Mouse (Mus musculus) hindbrain, embryonic 14.5 days (tissue): ENCODE measurements around the gene Cdk1. TPM values are rescaled to one million over a fixed set of nuclear protein-coding genes. Genes with fewer than 3 reads are reported as not detected.

ENCODE experiments used
- ATAC-seq: fragments of 200-750 bp; cut with Nextera tagmentation; 2 replicates; pipeline ENCODE4 v1.8.0; 2017; ENCODE audit warnings: moderate number of reproducible peaks, mild to moderate bottlenecking, moderate TSS enrichment, moderate library complexity; ENCODE audit not compliant: low FRiP score
- DNase-seq: peaks from one replicate; pipeline ENCODE4 v3.0.0-alpha.2; 2015; ENCODE audit warnings: low spot score
- H3K27ac ChIP-seq: fragments of 300-500 bp; sonication (generic); 2 replicates; pipeline ENCODE4 v1.5.1; 2014; ENCODE audit warnings: mild to moderate bottlenecking, moderate library complexity
- H3K27me3 ChIP-seq: fragments of 300-500 bp; sonication (generic); 2 replicates; pipeline ENCODE4 v1.6.1; 2014; ENCODE audit warnings: mild to moderate bottlenecking, low read length, mixed read lengths; ENCODE audit not compliant: control insufficient read depth, insufficient read depth
- H3K36me3 ChIP-seq: fragments of 300-500 bp; sonication (generic); replicated peaks from 2 replicates; pipeline ENCODE4 v1.6.1; 2014; ENCODE audit not compliant: control insufficient read depth, insufficient read depth
- H3K4me1 ChIP-seq: fragments of 300-500 bp; sonication (generic); replicated peaks from 2 replicates; pipeline ENCODE4 v1.6.1; 2014; ENCODE audit warnings: antibody characterized with exemption, low read length, mixed read lengths; ENCODE audit not compliant: control insufficient read depth, insufficient read depth
- H3K4me2 ChIP-seq: fragments of 300-500 bp; sonication (generic); replicated peaks from 2 replicates; pipeline ENCODE4 v1.6.1; 2014; ENCODE audit warnings: mild to moderate bottlenecking, moderate library complexity
- H3K4me3 ChIP-seq: fragments of 300-500 bp; sonication (generic); replicated peaks from 2 replicates; pipeline ENCODE4 v1.5.1; 2014; ENCODE audit warnings: mild to moderate bottlenecking, low read length
- H3K9ac ChIP-seq: fragments of 300-500 bp; sonication (generic); 2 replicates; pipeline ENCODE4 v1.6.1; 2014
- H3K9me3 ChIP-seq: fragments of 300-500 bp; sonication (generic); 2 replicates; pipeline ENCODE4 v1.6.1; 2016; ENCODE audit warnings: low read length; ENCODE audit not compliant: control insufficient read depth
- WGBS: fragments of 180-500 bp; shearing (Covaris S2); extraction: QIAGEN DNeasy Blood & Tissue Kit; methylation state at CpG from one replicate; pipeline ENCODE4 v1.1.7; 2014; 5-methylcytosine and 5-hydroxymethylcytosine counted together
- polyA plus RNA-seq: library from polyadenylated mRNA; unstranded; fragments of >200 nt; fragmentation: Nextera tagmentation; extraction: Ambion mirVana; gene quantifications from 2 replicates; pipeline ENCODE4 v1.2.1, GENCODE M21; 2014

The Cdk1 gene
- polyA plus RNA-seq, 1 experiment from 2014 or later: 83.3 TPM

- 58% methylated on average over 16 of the region's 16 CpGs for WGBS
- no peaks in the 10 kb centered on the region for H3K27me3 ChIP-seq
- peak overlapping the region; percentile 51; the same call in 1 of the 2 replicates for H3K27ac ChIP-seq
- no peak overlapping the region for H3K9ac ChIP-seq
- H3K4me2 ChIP-seq: 0 out of 2 replicates have a peak overlapping the region, but pooled peaks have one; percentile 3
- ATAC-seq (no peak), DNase-seq (no peak)
- H3K9me3 ChIP-seq: no peaks in the 10 kb centered on the region
- H3K4me1 ChIP-seq: no peaks in the 10 kb centered on the region
- H3K4me3 ChIP-seq: no peak overlapping the region
- no peaks in the 10 kb centered on the region for H3K36me3 ChIP-seq
Measured at GRCm38 (mm10) chr10:69334271-69335194, 18.2 kb downstream of the Cdk1 start.

GRCm38 (mm10) chr10:69333212-69333611 is 19.5 kb downstream of the Cdk1 start:
- Histone ChIP-seq H3K4me1 (no peaks in the 10 kb centered on the region), H3K4me3 (no peak overlapping the region), H3K9ac (no peak overlapping the region), H3K27ac (no peak overlapping the region), H3K27me3 (no peaks in the 10 kb centered on the region), H3K36me3 (no peaks in the 10 kb centered on the region), H3K4me2 (no peak overlapping the region), H3K9me3 (no peaks in the 10 kb centered on the region)
- ATAC-seq: no peak
- 94% methylated on average over 11 of the region's 11 CpGs for whole genome bisulfite sequencing
- DNase-seq: no peak

GRCm38 (mm10) chr10:69331231-69331630 is 21.5 kb downstream of the Cdk1 start:
- no peaks in the 10 kb centered on the region for H3K27me3 ChIP-seq
- H3K4me2 ChIP-seq: no peak overlapping the region
- DNase-seq (no peak), ATAC-seq (no peak)
- H3K4me3 ChIP-seq: no peak overlapping the region
- H3K36me3 ChIP-seq: no peaks in the 10 kb centered on the region
- H3K4me1 ChIP-seq: no peaks in the 10 kb centered on the region
- 85% methylated on average over 6 of the region's 6 CpGs for WGBS
- no peak overlapping the region for H3K9ac ChIP-seq
- H3K9me3 ChIP-seq: no peaks in the 10 kb centered on the region
- no peak overlapping the region for H3K27ac ChIP-seq

GRCm38 (mm10) chr10:69328656-69329046 is 24.1 kb downstream of the Cdk1 start:
- Histone ChIP-seq H3K27me3 (no peaks in the 10 kb centered on the region), H3K4me3 (no peak overlapping the region), H3K4me2 (no peak overlapping the region), H3K4me1 (no peaks in the 10 kb centered on the region), H3K27ac (no peak overlapping the region), H3K9me3 (no peaks in the 10 kb centered on the region), H3K9ac (no peak overlapping the region), H3K36me3 (no peaks in the 10 kb centered on the region)
- no peak for DNase-seq
- WGBS: 57% methylated on average over 4 of the region's 4 CpGs
- ATAC-seq: peak; percentile 58; the same call in 1 of the 2 replicates

- Histone ChIP-seq H3K4me1 (no peaks in the 10 kb centered on the region), H3K36me3 (no peaks in the 10 kb centered on the region), H3K9ac (no peak overlapping the region), H3K27me3 (no peaks in the 10 kb centered on the region), H3K4me2 (no peak overlapping the region), H3K27ac (no peak overlapping the region), H3K4me3 (no peak overlapping the region), H3K9me3 (no peaks in the 10 kb centered on the region)
- no peak for DNase-seq
- WGBS: 91% methylated on average over 12 of the region's 12 CpGs
- ATAC-seq: no peak
Measured at GRCm38 (mm10) chr10:69328029-69328655, 24.6 kb downstream of the Cdk1 start.

GRCm38 (mm10) chr10:69327362-69327761 is 25.4 kb downstream of the Cdk1 start:
- Histone ChIP-seq H3K4me1 (no peaks in the 10 kb centered on the region), H3K9ac (no peak overlapping the region), H3K9me3 (no peaks in the 10 kb centered on the region), H3K27ac (no peak overlapping the region), H3K36me3 (no peaks in the 10 kb centered on the region), H3K27me3 (no peaks in the 10 kb centered on the region), H3K4me2 (no peak overlapping the region), H3K4me3 (no peak overlapping the region)
- 69% methylated on average over 8 of the region's 8 CpGs for WGBS
- no peak for ATAC-seq
- DNase-seq: no peak

GRCm38 (mm10) chr10:69326433-69326832 is 26.3 kb downstream of the Cdk1 start:
- Histone ChIP-seq H3K4me1 (0 out of 2 replicates have a peak, but pooled peaks cover 2% of the 10 kb centered on the region), H3K9ac (no peak overlapping the region), H3K27ac (no peak overlapping the region), H3K27me3 (no peaks in the 10 kb centered on the region), H3K4me3 (no peak overlapping the region), H3K9me3 (no peaks in the 10 kb centered on the region), H3K36me3 (no peaks in the 10 kb centered on the region), H3K4me2 (no peak overlapping the region)
- ATAC-seq: no peak; the same call in 1 of the 2 replicates
- DNase-seq: no peak
- WGBS: 74% methylated on average over 3 of the region's 3 CpGs

GRCm38 (mm10) chr10:69324816-69325215 is 27.9 kb downstream of the Cdk1 start:
- ATAC-seq: no peak
- Histone ChIP-seq H3K4me2 (no peak overlapping the region), H3K36me3 (no peaks in the 10 kb centered on the region), H3K9me3 (no peaks in the 10 kb centered on the region), H3K4me3 (no peak overlapping the region), H3K9ac (no peak overlapping the region), H3K4me1 (0 out of 2 replicates have a peak, but pooled peaks cover 2% of the 10 kb centered on the region), H3K27me3 (no peaks in the 10 kb centered on the region), H3K27ac (no peak overlapping the region)
- WGBS: 92% methylated on average over 7 of the region's 7 CpGs
- DNase-seq: no peak

GRCm38 (mm10) chr10:69323986-69324385 is 28.8 kb downstream of the Cdk1 start:
- ATAC-seq (no peak), DNase-seq (no peak)
- H3K4me3 ChIP-seq: no peak overlapping the region
- H3K4me2 ChIP-seq: no peak overlapping the region
- no peaks in the 10 kb centered on the region for H3K27me3 ChIP-seq
- H3K9ac ChIP-seq: no peak overlapping the region
- H3K36me3 ChIP-seq: no peaks in the 10 kb centered on the region
- 0 out of 2 replicates have a peak, but pooled peaks cover 2% of the 10 kb centered on the region for H3K4me1 ChIP-seq
- 80% methylated on average over 13 of the region's 13 CpGs for WGBS
- H3K9me3 ChIP-seq: no peaks in the 10 kb centered on the region
- H3K27ac ChIP-seq: no peak overlapping the region
